Mouse (Mus musculus): ENCODE measurements around the gene Hsd3b2. TPM values are rescaled to one million over a fixed set of nuclear protein-coding genes. Genes with fewer than 3 reads are reported as not detected.

Gene Hsd3b2
- total RNA-seq (2023) = not detected

DNA sequence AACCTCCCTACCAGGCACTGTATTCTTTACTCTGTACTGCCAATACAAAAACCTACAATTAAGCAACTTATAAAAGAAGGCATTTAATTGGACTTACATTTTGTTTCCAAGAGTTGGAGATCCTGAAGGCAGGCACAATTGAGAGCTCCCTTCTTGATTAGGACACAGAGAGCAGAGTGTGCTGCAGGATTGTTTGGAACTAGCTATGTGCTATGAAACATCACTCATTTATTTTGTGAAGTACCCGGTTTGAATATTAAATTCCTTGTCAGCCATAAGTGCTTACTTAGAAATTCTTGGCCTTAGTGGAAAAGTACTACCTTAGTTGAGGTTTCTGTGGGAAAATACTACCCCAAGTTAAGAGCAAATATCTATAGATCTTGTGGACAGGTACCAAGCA is at the start of gene Hsd3b2:
Hsd3b2 (minus strand) TSS at position 168 of the 400 bp plus-strand sequence.

Other genes with a start within 250 kb of the Hsd3b2 start
- gene Hsd3b4, start 214.0 kb downstream of the Hsd3b2 start, total RNA-seq (2023) = not detected
- not detected for gene Gm10681, start 135.7 kb downstream of the Hsd3b2 start, total RNA-seq (2023)
- gene Hsd3b5, start 94.3 kb downstream of the Hsd3b2 start, total RNA-seq (2023) = not detected
- not detected for gene Hsd3b3, start 38.6 kb upstream of the Hsd3b2 start, total RNA-seq (2023)
- not detected for gene Hsd3b6, start 89.9 kb upstream of the Hsd3b2 start, total RNA-seq (2023)
- gene Hsd3b1, start 135.3 kb upstream of the Hsd3b2 start, total RNA-seq (2023) = not detected
- gene Hao2, start 168.7 kb upstream of the Hsd3b2 start, total RNA-seq (2023) = not detected

All from CD4-positive naive resting alpha-beta T cell, adult 57 days (primary cell).